Mouse (Mus musculus) bone marrow, adult 2 months (tissue): ENCODE data around the gene 1700024P04Rik. TPM values are rescaled to one million over a fixed set of nuclear protein-coding genes. Genes with fewer than 3 reads are reported as not detected.

Experiments
- H3K27ac ChIP-seq: fragments of 200-500 bp; 2 replicates; pipeline ENCODE4 v1.5.1; 2012; ENCODE audit warnings: low read depth, mild to moderate bottlenecking, control low read depth, inconsistent platforms, low read length; ENCODE audit not compliant: control insufficient read depth, poor library complexity, insufficient read depth
- H3K4me1 ChIP-seq: fragments of 200-500 bp; 2 replicates; pipeline ENCODE4 v1.6.1; 2011; ENCODE audit warnings: low read length; ENCODE audit not compliant: control insufficient read depth, insufficient read depth
- H3K4me3 ChIP-seq: fragments of 200-500 bp; replicated peaks from 2 replicates; pipeline ENCODE3; 2011; ENCODE audit warnings: mild to moderate bottlenecking, low read depth, low read length, control low read depth; ENCODE audit not compliant: control insufficient read depth
- CTCF ChIP-seq: fragments of 200-500 bp; IDR thresholded peaks from 2 replicates; pipeline ENCODE4 v1.5.1; 2011; ENCODE audit warnings: low read length, control low read depth; ENCODE audit not compliant: control insufficient read depth, insufficient read depth
- POLR2A ChIP-seq: fragments of 200-500 bp; IDR thresholded peaks from 2 replicates; pipeline ENCODE4 v1.6.1; 2011; ENCODE audit warnings: low read depth, mild to moderate bottlenecking, control low read depth, low read length, borderline replicate concordance; ENCODE audit not compliant: control insufficient read depth
- WGBS: fragments of 180-500 bp; shearing (Covaris S2); methylation state at CpG from one replicate; pipeline ENCODE4 v1.1.7; 2018; 5-methylcytosine and 5-hydroxymethylcytosine counted together
- polyA plus RNA-seq: library from polyadenylated mRNA; stranded (reverse); fragments of >200 nt; gene quantifications from 2 replicates; pipeline ENCODE4 v1.2.4, GENCODE M21; 2011; ENCODE audit warnings: low replicate concordance; ENCODE audit not compliant: missing spikeins, insufficient read depth, insufficient read length

1700024P04Rik gene
- polyA plus RNA-seq, 1 experiment = not detected

- WGBS = 54% methylated on average over 6 of the region's 6 CpGs
- Histone ChIP-seq H3K27ac (peak overlapping the region; percentile 58), H3K4me1 (peaks cover 3% of the 10 kb centered on the region)
Measured at GRCm38 (mm10) chr13:98955676-98956075, 28.7 kb downstream of the 1700024P04Rik start.

DNA sequence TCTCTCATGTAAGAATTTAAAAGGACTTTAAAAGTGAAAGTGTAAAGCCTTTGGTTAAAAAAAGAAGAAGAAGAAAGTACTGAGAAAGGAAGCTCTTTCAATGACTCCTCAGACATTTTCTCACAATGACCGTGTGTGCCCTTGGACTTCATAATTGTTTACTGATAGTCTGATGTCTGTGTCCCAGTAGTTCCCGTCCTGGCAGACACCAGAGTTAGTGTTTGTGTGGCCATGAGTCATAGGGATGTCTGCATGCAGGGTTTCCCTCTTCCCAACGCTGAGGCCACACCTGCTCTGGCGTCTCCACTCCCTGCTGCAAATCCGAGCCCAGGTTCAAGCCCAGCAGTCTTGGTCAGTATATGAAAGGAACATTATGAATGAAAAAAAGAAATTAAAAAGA is 29.1 kb downstream of the 1700024P04Rik start:
- TF ChIP-seq CTCF = no peak
- no peak for TF ChIP-seq POLR2A
- 17% methylated on average over 5 of the region's 5 CpGs for WGBS

More at GRCm38 (mm10) chr13:98955676-98956075, 28.7 kb downstream of the 1700024P04Rik start:
- no peak for TF ChIP-seq CTCF
- TF ChIP-seq POLR2A = no peak
- H3K4me3 ChIP-seq = no peak overlapping the region

DNA sequence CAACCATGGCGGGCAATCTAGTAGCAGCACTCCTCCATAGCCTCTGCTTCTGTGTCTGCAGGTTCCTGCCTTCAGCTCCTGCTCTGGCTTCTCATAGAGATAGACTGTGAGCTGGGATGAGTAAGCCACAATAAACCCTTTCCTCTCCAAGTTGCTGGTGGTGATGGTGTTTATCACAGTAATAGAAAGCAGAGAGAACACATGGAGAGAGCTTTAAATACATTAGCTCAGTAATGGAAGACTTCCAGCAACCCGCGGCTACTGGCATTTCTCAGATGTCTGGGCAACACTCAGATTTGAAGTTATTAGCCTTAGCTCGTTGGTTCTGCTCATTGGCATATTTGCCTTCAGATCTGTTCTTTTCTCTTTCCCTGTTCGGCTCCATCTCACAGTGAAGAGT is 30.5 kb downstream of the 1700024P04Rik start:
- TF ChIP-seq POLR2A (no peak), CTCF (no peak)
- Histone ChIP-seq H3K27ac (no peak overlapping the region), H3K4me3 (no peak overlapping the region), H3K4me1 (peaks cover 5% of the 10 kb centered on the region)
- WGBS = 83% methylated on average over 5 of the region's 5 CpGs

More for the DNA sequence above, 29.1 kb downstream of the 1700024P04Rik start:
- H3K4me1 ChIP-seq = peaks cover 3% of the 10 kb centered on the region
- H3K4me3 ChIP-seq = no peak overlapping the region
- peak overlapping the region; percentile 7; the same call in 1 of the 2 replicates for H3K27ac ChIP-seq

GRCm38 (mm10) chr13:98951951-98952350 is 32.4 kb downstream of the 1700024P04Rik start:
- peaks cover 5% of the 10 kb centered on the region for H3K4me1 ChIP-seq
- WGBS = 81% methylated on average over 7 of the region's 7 CpGs
- H3K4me3 ChIP-seq = no peak overlapping the region
- no peak overlapping the region for H3K27ac ChIP-seq
- TF ChIP-seq POLR2A (no peak), CTCF (no peak)

GRCm38 (mm10) chr13:98948146-98948545 is 36.2 kb downstream of the 1700024P04Rik start:
- Histone ChIP-seq H3K4me3 (no peak overlapping the region), H3K4me1 (peaks cover 4% of the 10 kb centered on the region; the same call in 1 of the 2 replicates), H3K27ac (no peak overlapping the region)
- no peak for TF ChIP-seq CTCF
- TF ChIP-seq POLR2A = no peak
- WGBS = 86% methylated on average over 4 of the region's 4 CpGs

GRCm38 (mm10) chr13:98946434-98946833 is 37.9 kb downstream of the 1700024P04Rik start:
- peak overlapping the region; percentile 38; the same call in 1 of the 2 replicates for H3K27ac ChIP-seq
- H3K4me1 ChIP-seq = peaks cover 4% of the 10 kb centered on the region; the same call in 1 of the 2 replicates
- H3K4me3 ChIP-seq = no peak overlapping the region
- 54% methylated on average over 7 of the region's 7 CpGs for WGBS
- TF ChIP-seq CTCF (no peak), POLR2A (no peak)

GRCm38 (mm10) chr13:98945908-98946307 is 38.5 kb downstream of the 1700024P04Rik start:
- WGBS = 82% methylated on average over 3 of the region's 3 CpGs
- Histone ChIP-seq H3K27ac (no peak overlapping the region), H3K4me3 (no peak overlapping the region), H3K4me1 (peaks cover 4% of the 10 kb centered on the region; the same call in 1 of the 2 replicates)
- no peak for TF ChIP-seq POLR2A
- TF ChIP-seq CTCF = no peak

DNA sequence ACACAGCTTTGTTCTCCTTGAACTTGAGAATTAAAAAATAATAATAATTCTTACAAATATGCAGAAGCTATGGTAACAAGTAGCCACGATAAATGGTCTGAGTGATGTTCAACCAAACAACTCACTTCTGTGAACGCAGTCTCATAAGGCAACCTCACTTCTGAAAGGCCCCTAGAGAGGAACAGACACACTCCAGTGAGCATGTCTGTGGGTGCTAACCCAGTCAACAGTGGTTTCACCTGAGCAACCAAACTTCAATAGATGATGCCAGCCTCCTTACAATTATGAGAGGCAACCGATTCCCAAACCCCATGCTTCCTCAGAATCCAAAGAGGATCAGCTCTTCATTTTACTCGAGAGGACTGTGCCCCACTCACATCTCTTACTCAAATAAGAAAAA is 39.0 kb downstream of the 1700024P04Rik start:
- 82% methylated on average over 4 of the region's 4 CpGs for WGBS
- H3K4me3 ChIP-seq = no peak overlapping the region
- H3K4me1 ChIP-seq = peaks cover 4% of the 10 kb centered on the region; the same call in 1 of the 2 replicates
- H3K27ac ChIP-seq = no peak overlapping the region; the same call in 1 of the 2 replicates
- no peak for TF ChIP-seq POLR2A
- TF ChIP-seq CTCF = no peak
